Mouse (Mus musculus) ES-E14 (cell line): ENCODE measurements around the gene Sertad3. TPM values are rescaled to one million over a fixed set of nuclear protein-coding genes. Genes with fewer than 3 reads are reported as not detected.

ENCODE experiments used
- DNase-seq: peaks from one replicate; pipeline ENCODE4 v3.0.0-alpha.2; 2013; ENCODE audit warnings: low read depth, low spot score
- H3K27ac ChIP-seq: 2 replicates; pipeline ENCODE4 v1.5.1; 2012; ENCODE audit warnings: low read depth, mild to moderate bottlenecking, low read length, moderate library complexity, mixed read lengths; ENCODE audit not compliant: poor library complexity, insufficient read depth, severe bottlenecking
- H3K36me3 ChIP-seq: 2 replicates; pipeline ENCODE4 v1.6.1; 2012; ENCODE audit warnings: mild to moderate bottlenecking, low read length, moderate library complexity, mixed read lengths; ENCODE audit not compliant: control insufficient read depth, poor library complexity, insufficient read depth, severe bottlenecking
- H3K4me1 ChIP-seq, 2 experiments: fragments of 150-350 bp in 1 of 2; sonication (generic) in 1 of 2; 2 replicates each; pipeline ENCODE4 v1.6.1; 2012; ENCODE audit warnings: low read length in 2 of 2, mild to moderate bottlenecking in 1 of 2, mixed read lengths in 1 of 2; ENCODE audit not compliant: control insufficient read depth in 2 of 2, insufficient read depth in 2 of 2, poor library complexity in 1 of 2
- H3K4me3 ChIP-seq, 2 experiments: fragments of 150-350 bp in 1 of 2; sonication (generic) in 1 of 2; 2 replicates each; pipeline ENCODE4 v1.5.1; 2012; ENCODE audit warnings: low read length in 2 of 2, low read depth in 1 of 2, mild to moderate bottlenecking in 1 of 2, mixed read lengths in 1 of 2; ENCODE audit not compliant: insufficient read depth in 1 of 2, poor library complexity in 1 of 2, severe bottlenecking in 1 of 2
- H3K9ac ChIP-seq: 2 replicates; pipeline ENCODE4 v1.6.1; 2012; ENCODE audit warnings: low read depth, mild to moderate bottlenecking, low read length, mixed read lengths; ENCODE audit not compliant: poor library complexity, insufficient read depth, severe bottlenecking
- H3K9me3 ChIP-seq: fragments of 150-350 bp; sonication (generic); 2 replicates; pipeline ENCODE4 v1.6.1; 2012; ENCODE audit warnings: low read depth, mild to moderate bottlenecking, low read length; ENCODE audit not compliant: control insufficient read depth, insufficient read depth
- CHD2 ChIP-seq: IDR thresholded peaks from 2 replicates; pipeline ENCODE4 v1.6.1; 2014; ENCODE audit warnings: mild to moderate bottlenecking, low read depth, low read length, inconsistent platforms
- HCFC1 ChIP-seq: IDR thresholded peaks from 2 replicates; pipeline ENCODE4 v1.6.1; 2012; ENCODE audit warnings: low read length, inconsistent platforms, borderline replicate concordance; ENCODE audit not compliant: insufficient read depth
- MAFK ChIP-seq: IDR thresholded peaks from 2 replicates; pipeline ENCODE4 v1.6.1; 2014; ENCODE audit warnings: mild to moderate bottlenecking, low read depth, low read length, inconsistent platforms; ENCODE audit not compliant: insufficient read depth
- ZC3H11A ChIP-seq: IDR thresholded peaks from 2 replicates; pipeline ENCODE4 v1.6.1; 2012; ENCODE audit warnings: low read depth, mild to moderate bottlenecking, inconsistent platforms, low read length, borderline replicate concordance
- ZNF384 ChIP-seq: IDR thresholded peaks from 2 replicates; pipeline ENCODE4 v1.6.1; 2012; ENCODE audit warnings: low read depth, low read length, inconsistent platforms
- in situ Hi-C, 2 experiments: fragments of 600-800 bp; cut with MboI; formaldehyde crosslinking; loops; one replicate each; pipeline ENCODE4 v1.15.1; 2025; ENCODE audit warnings: low sequenced_read_pairs in 2 of 2, inconsistent platforms in 1 of 2; ENCODE audit not compliant: unreplicated experiment in 2 of 2
- total RNA-seq: library from RNA; depleted of rRNA; stranded (reverse); fragments of 300-350 nt; gene quantifications from 2 replicates; pipeline ENCODE4 v1.2.3, GENCODE M21; 2012

Sertad3 gene
- total RNA-seq, 1 experiment: 5.4 TPM

- no peak for DNase-seq
- Histone ChIP-seq H3K4me3 (peak overlapping the region; percentile 18 to 23; a peak in 3 of 4 replicates), H3K9me3 (no peaks in the 10 kb centered on the region), H3K36me3 (0 out of 2 replicates have a peak, but pooled peaks cover 4% of the 10 kb centered on the region), H3K27ac (no peak overlapping the region; the same call in 1 of the 2 replicates), H3K4me1 (peaks cover 6 to 7% of the 10 kb centered on the region in 2 experiments; a peak in 3 of 4 replicates), H3K9ac (peak overlapping the region; percentile 10; the same call in 1 of the 2 replicates)
- no peak for TF ChIP-seq ZNF384
- in situ Hi-C loops: no loop called here
Observed at GRCm38 (mm10) chr7:27480927-27481626, 7.5 kb downstream of the Sertad3 start.

DNA sequence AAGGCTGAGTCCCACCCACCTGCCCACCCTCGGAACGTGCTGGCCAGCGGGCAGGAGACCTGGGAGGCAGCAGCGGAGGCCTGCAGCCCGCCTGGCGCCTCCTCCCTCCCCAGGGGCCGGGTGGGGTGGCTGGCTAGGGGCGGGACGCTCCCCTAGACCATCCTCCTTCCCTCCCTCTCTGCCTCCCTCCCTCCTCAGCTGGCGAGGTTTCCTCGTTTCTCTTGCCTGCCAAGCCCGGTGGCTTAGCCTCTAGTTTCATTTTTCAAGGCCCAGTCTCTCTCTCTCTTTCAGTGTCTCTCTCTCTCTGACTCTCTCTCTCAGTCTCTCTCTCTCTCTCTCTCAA is 8.0 kb downstream of the Sertad3 start:
- no peaks in the 10 kb centered on the region for H3K9me3 ChIP-seq
- no peak overlapping the region for H3K27ac ChIP-seq
- DNase-seq: no peak
- H3K4me3 ChIP-seq: peak overlapping the region; percentile 18 to 23; a peak in 3 of 4 replicates
- H3K4me1 ChIP-seq: peaks cover 6 to 9% of the 10 kb centered on the region in 2 experiments; a peak in 3 of 4 replicates
- TF ChIP-seq HCFC1 (no peak), ZNF384 (no peak), CHD2 (no peak), MAFK (no peak), ZC3H11A (no peak)
- in situ Hi-C loops: no loop called here
- no peaks in the 10 kb centered on the region for H3K36me3 ChIP-seq
- H3K9ac ChIP-seq: peak overlapping the region; percentile 10; the same call in 1 of the 2 replicates

DNA sequence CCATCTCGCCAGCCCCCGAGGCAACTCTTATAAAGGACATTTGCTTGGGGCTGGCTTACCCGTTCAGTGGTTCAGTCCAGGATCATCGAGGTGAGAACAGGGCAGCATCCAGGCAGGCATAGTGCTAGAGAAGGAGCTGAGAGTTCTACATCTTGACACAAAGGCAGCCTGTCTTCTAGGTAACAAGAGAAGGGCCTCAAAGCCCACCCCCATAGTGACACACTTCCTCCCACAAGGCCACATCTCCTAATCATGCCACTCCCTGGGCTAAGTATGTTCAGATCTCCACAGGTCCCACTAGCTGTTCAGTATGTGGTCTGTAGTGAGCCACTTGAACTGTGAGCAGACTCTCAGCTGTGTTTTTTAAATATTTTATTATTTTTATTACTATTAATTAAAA is 10.3 kb downstream of the Sertad3 start:
- no peak overlapping the region for H3K9ac ChIP-seq
- H3K4me1 ChIP-seq: peaks cover 6 to 12% of the 10 kb centered on the region in 2 experiments; a peak in 3 of 4 replicates
- H3K36me3 ChIP-seq: no peaks in the 10 kb centered on the region; the same call in 1 of the 2 replicates
- H3K27ac ChIP-seq: peak overlapping the region; percentile 51; the same call in 1 of the 2 replicates
- DNase-seq: no peak
- H3K9me3 ChIP-seq: no peaks in the 10 kb centered on the region
- TF ChIP-seq MAFK (no peak), HCFC1 (no peak), ZNF384 (no peak), ZC3H11A (no peak), CHD2 (no peak)
- in situ Hi-C loops: no loop called here
- H3K4me3 ChIP-seq: peak overlapping the region in 1 of 2 experiments; percentile 15; a peak in 1 of 4 replicates

GRCm38 (mm10) chr7:27486102-27486769 is 12.7 kb downstream of the Sertad3 start:
- no peak for DNase-seq

More at GRCm38 (mm10) chr7:27486102-27486769, 12.7 kb downstream of the Sertad3 start:
- Histone ChIP-seq H3K36me3 (peaks cover 8% of the 10 kb centered on the region), H3K27ac (no peak overlapping the region), H3K4me3 (peak overlapping the region; percentile 4 to 67; a peak in 2 of 4 replicates), H3K4me1 (peaks cover 6 to 23% of the 10 kb centered on the region in 2 experiments; a peak in 3 of 4 replicates), H3K9me3 (no peaks in the 10 kb centered on the region), H3K9ac (no peak overlapping the region)
- TF ChIP-seq ZNF384 (peak; percentile 89), HCFC1 (no peak)
- in situ Hi-C loops: no loop called here
